ENCODE assay signal across 10 mouse cellular contexts in the genomic region with DNA sequence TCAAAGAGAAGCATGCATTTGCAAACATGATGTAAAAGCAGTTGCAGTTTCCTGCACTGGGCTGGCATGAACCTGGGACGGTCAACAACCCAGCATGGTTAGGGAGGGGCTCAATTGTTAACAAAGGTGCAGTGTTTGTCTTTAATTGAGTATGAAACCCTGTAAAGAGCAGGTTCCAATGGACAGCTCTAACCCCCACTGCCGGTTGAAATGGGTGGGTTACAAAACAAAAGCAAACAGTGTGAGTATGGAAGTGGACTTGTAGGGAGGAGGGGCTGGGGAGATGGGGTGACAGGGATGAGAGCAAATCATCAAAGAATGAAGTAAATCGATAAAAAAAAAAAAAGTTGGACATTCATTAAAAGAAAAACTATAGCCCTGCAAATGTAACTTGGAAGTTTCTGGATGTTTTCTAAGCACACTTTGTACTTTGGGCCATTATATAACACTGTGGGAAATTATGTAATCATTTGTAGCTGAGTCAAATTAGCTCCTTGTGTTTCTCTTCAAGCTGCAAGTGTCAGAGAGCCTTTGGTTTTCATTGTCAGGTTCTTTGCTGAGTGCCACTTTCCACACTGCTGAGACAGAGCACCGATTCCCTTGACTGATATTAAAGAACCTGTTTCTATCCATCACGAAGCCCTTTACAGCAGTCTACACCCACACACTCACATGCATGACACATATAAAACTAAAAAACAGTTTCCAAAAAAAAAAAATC. TPM values are rescaled to one million over a fixed set of nuclear protein-coding genes. Genes with fewer than 3 reads are reported as not detected.
A peak's percentile ranks its signal among the peaks of the same experiment; 100 is the strongest.
DNase-seq lines count a peak whose midpoint lies in the region; ATAC-seq and TF ChIP-seq lines count a peak whose summit lies in the region.
"Had no signal": no experiment of that assay in that cellular context is flagged by ENCODE, and none has a peak within 500 bp of the region (broad histone marks: within the 10 kb centered on the region; RNA-seq: fewer than 3 reads in every experiment).

No protein-coding gene starts in this region.

- no peaks in the 10 kb centered on the region for H3K27me3 ChIP-seq in kidney, adult 2 months (replicated peaks; ENCODE audit: control insufficient read depth, insufficient read depth, low read length)
- H3K27me3 ChIP-seq in ES-Bruce4 (ENCODE audit: control insufficient read depth, insufficient read depth, low read length, poor library complexity, severe bottlenecking): no peaks in the 10 kb centered on the region
- no peaks in the 10 kb centered on the region for H3K27me3 ChIP-seq in liver, embryonic 14.5 days (ENCODE audit: control insufficient read depth, insufficient read depth, low read length)
- no peaks in the 10 kb centered on the region for H3K27me3 ChIP-seq in hindbrain, embryonic 12.5 days
- H3K27me3 ChIP-seq: limb, embryonic 12.5 days had no signal

- no peak for TF ChIP-seq POLR2A in kidney, adult 2 months (IDR thresholded peaks at IDR 0.05; ENCODE audit: low read depth, low read length)
- no peak for TF ChIP-seq POLR2A in ES-Bruce4 (IDR thresholded peaks at IDR 0.05; ENCODE audit: insufficient read depth, low read length)
- no peak for TF ChIP-seq POLR2A in brain, embryonic 14.5 days (IDR thresholded peaks at IDR 0.05; ENCODE audit: borderline replicate concordance, extremely low read depth, insufficient read depth, insufficient read length, poor library complexity, severe bottlenecking)

- DNase-seq in kidney, adult 2 months: peak; percentile 77
- no peak for DNase-seq in kidney, adult 18-20 months
- DNase-seq in brain, embryonic 14.5 days (ENCODE audit: low read depth): peak; percentile 11
- peak; percentile 13 to 17 (median 17) for DNase-seq in liver, embryonic 14.5 days (ENCODE audit: low read depth in 3 of 3, low spot score in 3 of 3)
- DNase-seq in cerebellum, postnatal 4 days (ENCODE audit: low spot score in 2 of 2): no peak
- no peak for DNase-seq in spleen, postnatal 14 days (ENCODE audit: low spot score in 2 of 2)
- DNase-seq: adrenal gland, postnatal 14 days had no signal

- H3K4me1 ChIP-seq in kidney, adult 2 months (ENCODE audit: control insufficient read depth, insufficient read depth, low read length): peaks cover 20% of the 10 kb centered on the region
- peaks cover 3% of the 10 kb centered on the region for H3K4me1 ChIP-seq in ES-Bruce4 (ENCODE audit: control insufficient read depth, insufficient read depth, low read length)
- H3K4me1 ChIP-seq in liver, embryonic 14.5 days (replicated peaks; ENCODE audit: control insufficient read depth in 2 of 2, insufficient read depth in 2 of 2, low read length in 1 of 2): peaks cover 0 to 6% of the 10 kb centered on the region in 2 experiments; a peak in 2 of 4 replicates
- H3K4me1 ChIP-seq in hindbrain, embryonic 12.5 days: peaks cover 7% of the 10 kb centered on the region

- peak; percentile 22; the same call in 1 of the 2 replicates for TF ChIP-seq EP300 in ES-Bruce4 (IDR thresholded peaks at IDR 0.05; ENCODE audit: insufficient read depth, low read depth, low read length)
- TF ChIP-seq EP300 in liver, embryonic 14.5 days (IDR thresholded peaks at IDR 0.05; ENCODE audit: low read depth): no peak

- no peak overlapping the region for H3K4me2 ChIP-seq in liver, embryonic 14.5 days (ENCODE audit: low read depth)
- no peak overlapping the region for H3K4me2 ChIP-seq in hindbrain, embryonic 12.5 days (replicated peaks)
- H3K4me2 ChIP-seq: limb, embryonic 12.5 days had no signal

- H3K27ac ChIP-seq in kidney, adult 2 months (ENCODE audit: insufficient read depth, low read depth, low read length): peak overlapping the region; percentile 91
- no peak overlapping the region for H3K27ac ChIP-seq in ES-Bruce4 (ENCODE audit: insufficient read depth, low read length)
- H3K27ac ChIP-seq in liver, embryonic 14.5 days: no peak overlapping the region
- H3K27ac ChIP-seq in hindbrain, embryonic 12.5 days: no peak overlapping the region
- H3K27ac ChIP-seq: limb, embryonic 12.5 days had no signal

- H3K4me3 ChIP-seq in kidney, adult 2 months (ENCODE audit: insufficient read depth, low read depth, low read length): no peak overlapping the region
- H3K4me3 ChIP-seq in ES-Bruce4 (ENCODE audit: low read depth, low read length): no peak overlapping the region
- no peak overlapping the region for H3K4me3 ChIP-seq in liver, embryonic 14.5 days (ENCODE audit: insufficient read depth in 1 of 2, low read depth in 2 of 2, low read length in 2 of 2)
- no peak overlapping the region for H3K4me3 ChIP-seq in hindbrain, embryonic 12.5 days
- H3K4me3 ChIP-seq: limb, embryonic 12.5 days had no signal

- no peaks in the 10 kb centered on the region for H3K36me3 ChIP-seq in kidney, adult 2 months (ENCODE audit: control insufficient read depth, insufficient read depth, low read length)
- H3K36me3 ChIP-seq in ES-Bruce4 (ENCODE audit: control insufficient read depth, insufficient read depth, low read length, poor library complexity, severe bottlenecking): no peaks in the 10 kb centered on the region
- H3K36me3 ChIP-seq in liver, embryonic 14.5 days (replicated peaks; ENCODE audit: control insufficient read depth, insufficient read depth, low read depth): no peaks in the 10 kb centered on the region
- 0 out of 2 replicates have a peak, but pooled peaks cover 3% of the 10 kb centered on the region for H3K36me3 ChIP-seq in hindbrain, embryonic 12.5 days
- H3K36me3 ChIP-seq: limb, embryonic 12.5 days had no signal

- peak; percentile 71; the same call in 1 of the 2 replicates for ATAC-seq in liver, embryonic 14.5 days (ENCODE audit: insufficient read depth)
- ATAC-seq in hindbrain, embryonic 12.5 days (ENCODE audit: low FRiP score): no peak

- WGBS in kidney, adult 2 months: 51% methylated on average over 5 of the region's 5 CpGs
- WGBS in liver, embryonic 14.5 days (ENCODE audit: insufficient replicate concordance): 49% methylated on average over 5 of the region's 5 CpGs
- 56% methylated on average over 5 of the region's 5 CpGs for WGBS in hindbrain, embryonic 12.5 days

- no peak overlapping the region for H3K9ac ChIP-seq in ES-Bruce4 (ENCODE audit: low read depth, poor library complexity, severe bottlenecking)
- H3K9ac ChIP-seq in liver, embryonic 14.5 days (replicated peaks): no peak overlapping the region
- H3K9ac ChIP-seq in hindbrain, embryonic 12.5 days: no peak overlapping the region
- H3K9ac ChIP-seq: limb, embryonic 12.5 days had no signal

- TF ChIP-seq CTCF in kidney, adult 2 months (conservative IDR thresholded peaks at IDR 0.05; ENCODE audit: insufficient read depth, insufficient read length, low read depth, low read length): no peak
- TF ChIP-seq CTCF in ES-Bruce4 (IDR thresholded peaks at IDR 0.05; ENCODE audit: low read depth, low read length): no peak
- no peak for TF ChIP-seq CTCF in brain, embryonic 14.5 days (IDR thresholded peaks at IDR 0.05; ENCODE audit: borderline replicate concordance, extremely low read depth, insufficient read depth, insufficient read length)
- no peak for TF ChIP-seq CTCF in liver, embryonic 14.5 days (IDR thresholded peaks at IDR 0.05; ENCODE audit: low read depth)

- H3K9me3 ChIP-seq in ES-Bruce4 (replicated peaks; ENCODE audit: control insufficient read depth, insufficient read depth, low read length, poor library complexity, severe bottlenecking): no peaks in the 10 kb centered on the region
- H3K9me3 ChIP-seq in liver, embryonic 14.5 days (ENCODE audit: control insufficient read depth, low read length): no peaks in the 10 kb centered on the region
- no peaks in the 10 kb centered on the region for H3K9me3 ChIP-seq in hindbrain, embryonic 12.5 days (replicated peaks)
- H3K9me3 ChIP-seq: limb, embryonic 12.5 days had no signal

RNA-seq across cellular contexts. Expression of a gene that starts 8.5 kb away (rescaled TPM):
- 86.0 and 109 TPM in 2 replicates for polyA plus RNA-seq in kidney, adult 2 months (2012; rRNA removed)
- polyA plus RNA-seq in ES-Bruce4 (2011; ENCODE audit: insufficient read depth, insufficient read length, low read depth, missing spikeins): 1.5 and 1.7 TPM in 2 replicates
- polyA plus RNA-seq in brain, embryonic 14.5 days (2012; rRNA removed): 0.36 and 0.43 TPM in 2 replicates
- 25.8 and 45.0 TPM in 2 replicates for polyA plus RNA-seq in liver, embryonic 14.5 days (2012; rRNA removed)
- polyA plus RNA-seq in liver, embryonic 14.5 days (2014; fragmentation: Nextera tagmentation; extraction: Ambion mirVana): 49.6 and 52.1 TPM in 2 replicates
- polyA plus RNA-seq in hindbrain, embryonic 12.5 days (2016; fragmentation: Nextera tagmentation; extraction: Ambion mirVana): 0.35 and 0.53 TPM in 2 replicates

RNA-seq across cellular contexts. Expression of a gene that starts 13.5 kb away (rescaled TPM):
- polyA plus RNA-seq in kidney, adult 2 months (2012; rRNA removed): 6.7 and 8.8 TPM in 2 replicates
- polyA plus RNA-seq in ES-Bruce4 (2011; ENCODE audit: insufficient read depth, insufficient read length, low read depth, missing spikeins): 3.8 and 6.6 TPM in 2 replicates
- 11.3 and 14.9 TPM in 2 replicates for polyA plus RNA-seq in brain, embryonic 14.5 days (2012; rRNA removed)
- 2.4 and 2.7 TPM in 2 replicates for polyA plus RNA-seq in liver, embryonic 14.5 days (2012; rRNA removed)
- polyA plus RNA-seq in liver, embryonic 14.5 days (2014; fragmentation: Nextera tagmentation; extraction: Ambion mirVana): 2.9 and 4.0 TPM in 2 replicates
- polyA plus RNA-seq in hindbrain, embryonic 12.5 days (2016; fragmentation: Nextera tagmentation; extraction: Ambion mirVana): 13.7 and 15.3 TPM in 2 replicates

Comparison
In these comparisons a context has a peak if more than half of its experiments do, and no peak if none do; other contexts are left out.
1. DNase-seq: peak in kidney, adult 2 months (single experiment), brain, embryonic 14.5 days (single experiment) and liver, embryonic 14.5 days (3 of 3); none in kidney, adult 18-20 months (single experiment), cerebellum, postnatal 4 days (0 of 2) and spleen, postnatal 14 days (0 of 2).